Mouse (Mus musculus): ENCODE results near the gene Smim8.
"Not testable (repeated sequence)": the region's sequence is repeated elsewhere in the genome, so short reads cannot be mapped to it uniquely, and the experiment has no call there.

The Smim8 gene

GRCm38 (mm10) chr4:34777677-34778527, at the start of gene Smim8:
Smim8 (minus strand) TSS chr4:34778423.
- peak; percentile 78 to 83 for DNase-seq (ENCODE audit: low spot score in 2 of 2)

GRCm38 (mm10) chr4:34823901-34824300, 45.7 kb upstream of the Smim8 start:
- no peak for DNase-seq (ENCODE audit: low spot score in 2 of 2)

- DNase-seq (ENCODE audit: low spot score in 2 of 2) = no peak
These were observed 41.7 kb upstream of the Smim8 start for GRCm38 (mm10) chr4:34819904-34820303.

- DNase-seq (ENCODE audit: low spot score in 2 of 2) = no peak
These were observed 23.2 kb upstream of the Smim8 start for GRCm38 (mm10) chr4:34801166-34802034.

GRCm38 (mm10) chr4:34798005-34798404, 19.8 kb upstream of the Smim8 start:
- DNase-seq (ENCODE audit: low spot score in 2 of 2) = no peak

GRCm38 (mm10) chr4:34797294-34797983, 19.2 kb upstream of the Smim8 start:
- DNase-seq (ENCODE audit: low spot score in 2 of 2) = no peak

- DNase-seq (ENCODE audit: low spot score in 2 of 2) = no peak
These were observed 18.1 kb upstream of the Smim8 start for GRCm38 (mm10) chr4:34796294-34796693.

GRCm38 (mm10) chr4:34786476-34786875, 8.3 kb upstream of the Smim8 start:
- DNase-seq (ENCODE audit: low spot score in 2 of 2) = no peak

GRCm38 (mm10) chr4:34785646-34786045, 7.4 kb upstream of the Smim8 start:
- no peak for DNase-seq (ENCODE audit: low spot score in 2 of 2)

- no peak for DNase-seq (ENCODE audit: low spot score in 2 of 2)
These were observed 6.6 kb upstream of the Smim8 start for GRCm38 (mm10) chr4:34784865-34785264.

- no peak for DNase-seq (ENCODE audit: low spot score in 2 of 2)
These were observed 4.5 kb upstream of the Smim8 start for GRCm38 (mm10) chr4:34782730-34783129.

GRCm38 (mm10) chr4:34771652-34772371, 6.4 kb downstream of the Smim8 start:
- DNase-seq (ENCODE audit: low spot score in 2 of 2) = no peak

- DNase-seq (ENCODE audit: low spot score in 2 of 2) = no peak
These were observed 22.1 kb downstream of the Smim8 start, which contains the start of gene Gm136 for GRCm38 (mm10) chr4:34756163-34756562. Gm136 (minus strand) TSS chr4:34756263.

- no peak for DNase-seq (ENCODE audit: low spot score in 2 of 2)
These were observed 29.0 kb downstream of the Smim8 start for GRCm38 (mm10) chr4:34749236-34749635.

- no peak for DNase-seq (ENCODE audit: low spot score in 2 of 2)
These were observed 43.8 kb downstream of the Smim8 start for GRCm38 (mm10) chr4:34734461-34734860.

GRCm38 (mm10) chr4:34733415-34733814, 44.8 kb downstream of the Smim8 start:
- DNase-seq (ENCODE audit: low spot score in 2 of 2) = not testable (repeated sequence)

GRCm38 (mm10) chr4:34729851-34730341, 48.3 kb downstream of the Smim8 start, which contains the start of gene Cfap206:
Cfap206 (minus strand) TSS chr4:34730206.
- peak in 1 of 2 experiments; percentile 9 for DNase-seq (ENCODE audit: low spot score in 2 of 2)

- not testable (repeated sequence) for DNase-seq (ENCODE audit: low spot score in 2 of 2)
These were observed 52.5 kb downstream of the Smim8 start for GRCm38 (mm10) chr4:34725710-34726109.

- DNase-seq (ENCODE audit: low spot score in 2 of 2) = no peak
These were observed 53.9 kb downstream of the Smim8 start for GRCm38 (mm10) chr4:34724306-34724705.

- no peak for DNase-seq (ENCODE audit: low spot score in 2 of 2)
These were observed 55.0 kb downstream of the Smim8 start for GRCm38 (mm10) chr4:34723186-34723585.
